Mouse (Mus musculus): ENCODE measurements around the gene Vmn1r226. TPM values are rescaled to one million over a fixed set of nuclear protein-coding genes. Genes with fewer than 3 reads are reported as not detected.

Vmn1r226 gene
- not detected in 2 replicates for polyA plus RNA-seq (2015; fragmentation: Nextera tagmentation; extraction: Ambion mirVana)

DNA sequence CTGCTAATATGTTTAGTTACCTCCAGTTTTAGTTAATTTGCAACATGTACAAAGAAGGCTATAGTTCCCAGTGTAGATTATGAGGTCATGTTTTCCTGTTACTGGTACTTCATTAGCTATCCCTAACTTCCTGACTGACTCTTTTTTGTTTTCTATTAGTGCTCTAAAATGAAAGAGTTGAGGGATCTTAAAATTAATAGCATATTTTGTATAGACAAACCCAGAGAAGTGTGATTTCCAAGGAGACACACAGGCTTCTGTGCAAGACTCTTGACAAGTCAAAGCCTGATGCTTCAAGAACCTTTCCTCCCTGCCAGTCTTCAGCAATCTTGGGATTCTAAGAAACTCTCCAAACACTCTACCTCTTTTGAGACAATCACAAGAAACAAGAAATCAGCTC, at the start of gene Vmn1r226:
TSS of gene Vmn1r226 (plus strand) at position 301 of the 400 bp plus-strand sequence.
- no peak within 1 kb of the TSS for H3K4me2 ChIP-seq (replicated peaks)
- ATAC-seq (ENCODE audit: insufficient number of reproducible peaks, low FRiP score, low TSS enrichment, low read depth), result no peak

DNA sequence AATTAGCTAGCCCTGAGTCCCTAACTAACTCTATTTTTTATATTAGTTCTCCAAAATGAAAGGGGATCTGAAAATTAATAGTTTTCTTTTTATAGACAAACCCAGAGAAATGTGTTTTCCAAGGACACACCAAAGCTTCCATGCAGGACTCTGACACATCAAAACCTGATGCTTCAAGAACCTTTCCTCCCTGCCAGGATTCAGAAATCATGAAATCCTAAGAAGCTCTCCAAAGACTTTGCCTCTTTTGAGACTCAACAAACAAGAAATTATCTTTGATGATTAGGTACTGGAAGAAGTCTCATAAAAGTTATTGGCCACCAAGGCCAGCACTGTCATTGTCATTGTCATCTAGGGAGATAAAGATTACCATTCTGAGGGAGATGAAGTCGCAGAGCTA, 46.9 kb downstream of the Vmn1r226 start, which contains the start of gene Vmn1r227:
TSS of gene Vmn1r227 (plus strand) at position 301 of the 400 bp plus-strand sequence.
- WGBS, result 39% methylated on average over 1 of the region's 1 CpGs
- Histone ChIP-seq H3K4me1 (no peaks in the 10 kb centered on the region), H3K9ac (no peak within 1 kb of the TSS), H3K4me2 (replicated peaks) (no peak within 1 kb of the TSS), H3K9me3 (replicated peaks) (no peaks in the 10 kb centered on the region), H3K27me3 (no peaks in the 10 kb centered on the region), H3K27ac (replicated peaks) (no peak within 1 kb of the TSS), H3K4me3 (replicated peaks) (no peak within 1 kb of the TSS), H3K36me3 (no peaks in the 10 kb centered on the region)
- no peak for ATAC-seq (ENCODE audit: insufficient number of reproducible peaks, low FRiP score, low TSS enrichment, low read depth)

More for the DNA sequence above, at the start of gene Vmn1r226:
- H3K27me3 ChIP-seq, result no peaks in the 10 kb centered on the region
- H3K4me1 ChIP-seq, result no peaks in the 10 kb centered on the region
- no peak within 1 kb of the TSS for H3K9ac ChIP-seq
- no peaks in the 10 kb centered on the region for H3K36me3 ChIP-seq
- H3K27ac ChIP-seq (replicated peaks), result no peak within 1 kb of the TSS
- H3K9me3 ChIP-seq (replicated peaks), result no peaks in the 10 kb centered on the region
- H3K4me3 ChIP-seq (replicated peaks), result no peak within 1 kb of the TSS

Other genes with a start within 250 kb of the Vmn1r226 start
- not detected in 2 replicates for gene Vmn2r108, start 201.5 kb upstream of the Vmn1r226 start, polyA plus RNA-seq (2015; fragmentation: Nextera tagmentation; extraction: Ambion mirVana)
- not detected in 2 replicates for gene Vmn1r225, start 184.7 kb upstream of the Vmn1r226 start, polyA plus RNA-seq (2015; fragmentation: Nextera tagmentation; extraction: Ambion mirVana)
- not detected in 2 replicates for gene Vmn2r109, start 118.1 kb upstream of the Vmn1r226 start, polyA plus RNA-seq (2015; fragmentation: Nextera tagmentation; extraction: Ambion mirVana)
- gene Vmn2r110, start 86.4 kb upstream of the Vmn1r226 start, polyA plus RNA-seq (2015; fragmentation: Nextera tagmentation; extraction: Ambion mirVana), result 0.01 and 0.04 TPM in 2 replicates
- gene Fpr-rs3, start 58.0 kb upstream of the Vmn1r226 start, polyA plus RNA-seq (2015; fragmentation: Nextera tagmentation; extraction: Ambion mirVana), result not detected in 2 replicates
- not detected in 2 replicates for gene Vmn1r227, start 47.0 kb downstream of the Vmn1r226 start, polyA plus RNA-seq (2015; fragmentation: Nextera tagmentation; extraction: Ambion mirVana)
- gene Vmn1r228, start 103.3 kb downstream of the Vmn1r226 start, polyA plus RNA-seq (2015; fragmentation: Nextera tagmentation; extraction: Ambion mirVana), result 0.05 TPM in 1 of 2 replicates, not detected in the other
- gene Vmn1r229, start 128.7 kb downstream of the Vmn1r226 start, polyA plus RNA-seq (2015; fragmentation: Nextera tagmentation; extraction: Ambion mirVana), result not detected in 2 replicates
- gene Vmn1r230, start 157.6 kb downstream of the Vmn1r226 start, polyA plus RNA-seq (2015; fragmentation: Nextera tagmentation; extraction: Ambion mirVana), result 0.24 TPM in 1 of 2 replicates, not detected in the other
- gene Vmn1r231, start 222.2 kb downstream of the Vmn1r226 start, polyA plus RNA-seq (2015; fragmentation: Nextera tagmentation; extraction: Ambion mirVana), result not detected in 2 replicates
- not detected in 2 replicates for gene Vmn1r232, start 236.9 kb downstream of the Vmn1r226 start, polyA plus RNA-seq (2015; fragmentation: Nextera tagmentation; extraction: Ambion mirVana)